Mouse (Mus musculus) lung, embryonic 14.5 days (tissue): ENCODE measurements around the gene Myt1l. TPM values are rescaled to one million over a fixed set of nuclear protein-coding genes. Genes with fewer than 3 reads are reported as not detected.

Experiments used
- ATAC-seq: fragments of 200-750 bp; cut with Nextera tagmentation; 2 replicates; pipeline ENCODE4 v1.8.0; 2017; ENCODE audit warnings: mild to moderate bottlenecking, moderate TSS enrichment, moderate library complexity; ENCODE audit not compliant: insufficient read depth
- DNase-seq: peaks from one replicate; pipeline ENCODE4 v3.0.0-alpha.2; 2015
- H3K27ac ChIP-seq: fragments of 300-500 bp; sonication (generic); 2 replicates; pipeline ENCODE4 v1.5.1; 2014; ENCODE audit warnings: low read depth, mild to moderate bottlenecking, moderate library complexity
- H3K27me3 ChIP-seq: fragments of 300-500 bp; sonication (generic); 2 replicates; pipeline ENCODE4 v1.6.1; 2014; ENCODE audit warnings: low read length, control low read depth; ENCODE audit not compliant: insufficient read depth
- H3K36me3 ChIP-seq: fragments of 300-500 bp; sonication (generic); 2 replicates; pipeline ENCODE4 v1.6.1; 2014; ENCODE audit warnings: control low read depth; ENCODE audit not compliant: insufficient read depth
- H3K4me1 ChIP-seq: fragments of 300-500 bp; sonication (generic); 2 replicates; pipeline ENCODE4 v1.6.1; 2014; ENCODE audit warnings: antibody characterized with exemption, control low read depth; ENCODE audit not compliant: insufficient read depth
- H3K4me2 ChIP-seq: fragments of 300-500 bp; sonication (generic); 2 replicates; pipeline ENCODE4 v1.6.1; 2014; ENCODE audit warnings: mild to moderate bottlenecking
- H3K4me3 ChIP-seq: fragments of 300-500 bp; sonication (generic); 2 replicates; pipeline ENCODE4 v1.5.1; 2014; ENCODE audit warnings: low read depth, low read length
- H3K9ac ChIP-seq: fragments of 300-500 bp; sonication (generic); 2 replicates; pipeline ENCODE4 v1.6.1; 2014
- H3K9me3 ChIP-seq: fragments of 300-500 bp; sonication (generic); 2 replicates; pipeline ENCODE4 v1.6.1; 2016; ENCODE audit warnings: low read depth, low read length, control low read depth
- CTCF ChIP-seq: IDR thresholded peaks from 2 replicates; pipeline ENCODE4 v1.5.1; 2016; ENCODE audit warnings: antibody characterized with exemption, low read depth
- WGBS: fragments of 180-500 bp; shearing (Covaris S2); extraction: QIAGEN DNeasy Blood & Tissue Kit; methylation state at CpG from one replicate; pipeline ENCODE4 v1.1.7; 2014; 5-methylcytosine and 5-hydroxymethylcytosine counted together
- polyA plus RNA-seq: library from polyadenylated mRNA; unstranded; fragments of >200 nt; fragmentation: Nextera tagmentation; extraction: Ambion mirVana; gene quantifications from 2 replicates; pipeline ENCODE4 v1.2.1, GENCODE M21; 2014

The Myt1l gene
- polyA plus RNA-seq, 1 experiment from 2014 or later = not detected

DNA sequence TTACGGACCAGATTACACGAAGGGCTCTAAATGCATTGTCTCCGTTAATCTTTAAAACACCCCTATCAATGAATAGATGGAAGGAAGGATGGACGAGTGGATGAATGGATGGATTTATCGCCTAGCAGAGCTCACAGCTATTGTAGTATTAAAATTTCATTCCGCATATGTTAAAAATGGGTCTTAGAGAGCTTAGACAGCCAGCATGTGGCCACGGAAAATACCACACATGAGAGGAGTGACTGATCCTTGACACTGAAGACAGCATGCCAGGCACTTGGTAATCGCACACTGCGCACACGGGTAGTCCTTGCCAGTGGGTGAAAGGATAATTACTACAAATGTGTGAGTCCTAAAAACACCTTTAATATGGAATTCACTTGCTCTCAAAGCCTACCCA lies 171.2 kb downstream of the Myt1l start:
- no peak for ATAC-seq
- H3K27ac ChIP-seq = no peak overlapping the region
- DNase-seq = no peak
- H3K27me3 ChIP-seq = no peaks in the 10 kb centered on the region
- H3K9me3 ChIP-seq = no peaks in the 10 kb centered on the region
- H3K9ac ChIP-seq = no peak overlapping the region
- no peak for TF ChIP-seq CTCF
- H3K4me3 ChIP-seq = no peak overlapping the region
- H3K4me1 ChIP-seq = peaks cover 3% of the 10 kb centered on the region; the same call in 1 of the 2 replicates
- no peak overlapping the region for H3K4me2 ChIP-seq
- no peaks in the 10 kb centered on the region for H3K36me3 ChIP-seq
- 80% methylated on average over 10 of the region's 10 CpGs for WGBS

DNA sequence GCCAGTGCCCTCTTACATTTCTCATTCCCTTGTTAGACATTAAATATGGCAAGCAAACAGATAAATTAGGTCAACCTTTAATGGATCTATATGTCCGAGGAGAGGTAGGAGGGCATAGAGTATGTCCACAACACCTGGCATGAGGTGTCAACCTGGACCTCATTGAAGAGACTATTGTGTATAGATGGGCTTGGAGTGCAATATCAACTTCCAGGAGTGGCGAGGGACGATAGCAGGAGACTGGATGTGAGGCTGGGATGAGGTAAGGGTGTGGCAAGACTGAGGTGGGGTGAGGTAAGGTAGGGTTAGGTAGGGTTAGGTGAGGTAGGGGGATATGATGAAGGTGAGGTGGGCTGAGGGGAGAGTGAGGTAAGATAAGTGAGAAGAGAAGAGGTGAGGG lies 171.8 kb downstream of the Myt1l start:
- no peak for TF ChIP-seq CTCF
- no peak for ATAC-seq
- H3K27me3 ChIP-seq = no peaks in the 10 kb centered on the region

DNA sequence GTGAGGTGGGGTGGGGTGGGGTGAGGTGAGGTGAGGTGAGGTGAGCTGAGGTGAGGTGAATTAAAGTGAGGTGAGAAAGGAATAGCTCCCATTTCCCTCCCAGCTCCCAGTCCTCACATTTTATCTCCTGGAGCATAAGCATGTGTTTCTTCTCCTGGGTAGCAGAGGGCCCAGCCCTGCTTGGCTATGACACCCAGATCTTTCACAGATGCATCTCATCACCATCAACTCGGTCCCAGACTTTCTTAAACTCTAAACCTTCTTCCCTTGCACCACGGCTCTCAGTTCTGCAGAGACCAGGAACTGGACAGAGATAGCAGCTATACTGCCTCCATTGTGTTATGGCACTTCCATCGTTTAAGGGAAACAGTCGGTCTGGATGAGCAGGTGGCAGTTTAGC lies 172.9 kb downstream of the Myt1l start:
- Histone ChIP-seq H3K4me3 (no peak overlapping the region), H3K4me1 (peaks cover 3% of the 10 kb centered on the region; the same call in 1 of the 2 replicates), H3K9ac (no peak overlapping the region), H3K4me2 (no peak overlapping the region), H3K27ac (no peak overlapping the region), H3K27me3 (no peaks in the 10 kb centered on the region), H3K36me3 (no peaks in the 10 kb centered on the region), H3K9me3 (no peaks in the 10 kb centered on the region)
- peak; percentile 71 for DNase-seq
- WGBS = 36% methylated on average over 4 of the region's 4 CpGs
- ATAC-seq = 0 out of 2 replicates have a peak, but pooled peaks have one; percentile 35
- no peak for TF ChIP-seq CTCF

More for the DNA sequence above, 171.8 kb downstream of the Myt1l start:
- Histone ChIP-seq H3K4me3 (no peak overlapping the region), H3K27ac (no peak overlapping the region), H3K4me2 (no peak overlapping the region), H3K4me1 (peaks cover 3% of the 10 kb centered on the region; the same call in 1 of the 2 replicates), H3K36me3 (no peaks in the 10 kb centered on the region), H3K9me3 (no peaks in the 10 kb centered on the region), H3K9ac (no peak overlapping the region)
- no peak for DNase-seq
- WGBS = 73% methylated on average over 3 of the region's 3 CpGs

DNA sequence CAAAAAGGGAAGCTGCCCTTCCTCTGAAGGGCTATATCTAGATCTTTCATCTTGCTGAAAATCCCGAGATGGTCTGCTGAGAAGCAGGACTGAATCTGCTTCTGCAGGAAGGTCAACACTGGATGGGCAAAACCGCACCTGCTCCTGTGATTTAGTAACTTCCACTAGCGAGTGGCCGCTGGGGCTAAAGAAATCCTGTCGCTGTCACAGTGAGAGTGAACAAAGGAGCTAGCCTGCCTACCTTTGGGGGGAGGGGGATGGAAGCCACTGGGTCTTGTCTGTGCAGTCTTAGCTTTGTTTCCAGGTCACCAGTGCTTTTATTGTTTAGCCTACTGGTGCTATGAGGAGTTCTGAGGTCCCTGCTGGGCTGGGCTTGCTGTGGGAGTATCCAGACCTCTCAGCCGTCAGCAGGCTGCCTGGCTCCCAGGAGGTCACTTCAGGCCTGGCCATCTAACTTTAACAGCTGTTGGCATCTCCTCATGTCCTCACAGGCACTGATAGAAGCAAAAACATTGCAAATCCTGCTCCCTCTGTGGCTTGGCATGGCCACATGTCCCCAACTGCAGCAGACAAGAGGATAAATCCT lies 173.6 kb downstream of the Myt1l start:
- no peak for TF ChIP-seq CTCF
- 41% methylated on average over 6 of the region's 6 CpGs for WGBS
- no peak overlapping the region for H3K4me2 ChIP-seq
- no peak overlapping the region for H3K9ac ChIP-seq
- no peak overlapping the region for H3K27ac ChIP-seq
- H3K4me3 ChIP-seq = no peak overlapping the region
- H3K9me3 ChIP-seq = no peaks in the 10 kb centered on the region
- no peaks in the 10 kb centered on the region for H3K36me3 ChIP-seq
- no peak for ATAC-seq
- DNase-seq = peak; percentile 19
- no peaks in the 10 kb centered on the region for H3K27me3 ChIP-seq
- H3K4me1 ChIP-seq = peaks cover 3% of the 10 kb centered on the region; the same call in 1 of the 2 replicates

DNA sequence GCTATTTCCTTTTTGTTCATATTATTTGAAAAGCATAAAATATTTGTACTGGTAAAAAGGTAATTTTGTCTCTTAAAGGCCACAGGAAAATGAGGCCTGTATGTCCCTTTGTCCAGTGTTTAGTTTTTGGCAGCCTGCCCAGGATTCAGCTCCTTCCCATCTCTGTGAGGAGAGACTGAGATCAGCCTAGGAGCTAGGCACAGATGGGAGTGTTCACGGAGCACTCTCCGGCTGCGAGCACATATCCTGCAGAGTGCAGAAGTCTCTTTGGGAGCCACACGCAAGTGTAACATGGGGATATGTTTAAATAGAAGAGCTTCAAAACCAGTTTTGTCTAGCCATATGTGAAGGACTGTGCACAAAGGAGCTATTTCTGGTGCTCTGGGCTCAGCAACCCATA lies 174.4 kb downstream of the Myt1l start:
- TF ChIP-seq CTCF = no peak
- DNase-seq = peak; percentile 89
- ATAC-seq = peak; percentile 89

DNA sequence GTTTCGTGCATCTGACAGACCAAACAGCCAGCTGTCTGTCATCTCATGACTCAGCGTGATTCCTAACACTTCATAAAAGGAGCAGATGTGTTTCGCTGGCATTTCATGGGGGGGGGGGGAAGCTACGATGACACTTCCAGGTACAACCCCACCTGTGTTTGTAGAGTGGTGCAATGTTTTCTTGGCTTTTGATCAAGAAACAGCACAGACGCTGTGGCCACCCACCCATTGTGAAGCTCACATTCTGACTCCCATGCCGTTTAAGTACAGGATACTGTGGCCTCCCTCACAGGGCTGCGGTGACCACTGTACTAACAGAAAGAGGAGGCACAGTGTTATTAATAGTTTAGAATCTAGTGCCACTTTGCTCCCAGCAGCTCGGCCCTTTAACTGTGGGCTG lies 175.4 kb downstream of the Myt1l start:
- DNase-seq (no peak), ATAC-seq (no peak)
- Histone ChIP-seq H3K27me3 (no peaks in the 10 kb centered on the region), H3K9me3 (no peaks in the 10 kb centered on the region), H3K4me3 (no peak overlapping the region), H3K27ac (no peak overlapping the region), H3K36me3 (no peaks in the 10 kb centered on the region), H3K4me2 (no peak overlapping the region), H3K4me1 (peaks cover 3% of the 10 kb centered on the region; the same call in 1 of the 2 replicates), H3K9ac (no peak overlapping the region)
- WGBS = 53% methylated on average over 8 of the region's 8 CpGs
- TF ChIP-seq CTCF = no peak

More for the DNA sequence above, 174.4 kb downstream of the Myt1l start:
- no peaks in the 10 kb centered on the region for H3K27me3 ChIP-seq
- no peak overlapping the region for H3K9ac ChIP-seq
- no peak overlapping the region for H3K4me2 ChIP-seq
- H3K9me3 ChIP-seq = no peaks in the 10 kb centered on the region
- no peaks in the 10 kb centered on the region for H3K36me3 ChIP-seq
- peak overlapping the region; percentile 56; the same call in 1 of the 2 replicates for H3K27ac ChIP-seq
- H3K4me3 ChIP-seq = no peak overlapping the region
- WGBS = 20% methylated on average over 4 of the region's 4 CpGs
- peaks cover 3% of the 10 kb centered on the region; the same call in 1 of the 2 replicates for H3K4me1 ChIP-seq

DNA sequence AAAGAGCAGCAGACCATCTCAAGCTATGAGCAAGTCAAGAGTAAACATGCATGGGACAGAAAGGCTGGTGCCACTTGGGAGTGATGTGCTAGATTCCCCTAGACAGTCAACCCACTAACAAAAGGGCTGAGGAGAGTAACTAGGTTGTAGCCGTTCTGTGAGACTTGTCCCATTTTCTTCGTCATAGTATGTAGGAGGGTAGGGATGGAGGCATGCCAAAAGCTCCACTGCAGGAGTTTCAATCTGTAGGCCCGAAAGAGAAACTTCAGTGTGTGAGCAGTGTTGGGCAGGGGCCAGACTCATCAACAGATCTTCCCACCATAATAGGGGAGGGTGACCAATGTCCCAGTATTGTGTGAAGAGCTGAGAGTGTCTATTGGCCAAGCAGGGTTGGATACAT lies 178.9 kb downstream of the Myt1l start:
- Histone ChIP-seq H3K9ac (no peak overlapping the region), H3K36me3 (no peaks in the 10 kb centered on the region), H3K4me1 (peaks cover 2% of the 10 kb centered on the region; the same call in 1 of the 2 replicates), H3K27me3 (no peaks in the 10 kb centered on the region), H3K4me3 (no peak overlapping the region), H3K9me3 (no peaks in the 10 kb centered on the region), H3K27ac (no peak overlapping the region), H3K4me2 (no peak overlapping the region)
- no peak for DNase-seq
- no peak for TF ChIP-seq CTCF
- ATAC-seq = no peak
- 71% methylated on average over 3 of the region's 3 CpGs for WGBS
